Mouse (Mus musculus): ENCODE measurements around the gene Sypl.

GRCm38 (mm10) chr12:32957211-32957610 is 3.5 kb downstream of the Sypl start:
- TF ChIP-seq CTCF (IDR thresholded peaks at IDR 0.05; ENCODE audit: borderline replicate concordance, extremely low read depth, insufficient read depth, insufficient read length) (no peak), POLR2A (IDR thresholded peaks at IDR 0.05; ENCODE audit: borderline replicate concordance, extremely low read depth, insufficient read depth, insufficient read length, poor library complexity, severe bottlenecking) (no peak)
